Mouse (Mus musculus) intestine, embryonic 15.5 days (tissue): ENCODE measurements around the gene Inhbb. TPM values are rescaled to one million over a fixed set of nuclear protein-coding genes. Genes with fewer than 3 reads are reported as not detected.

Experiments
- ATAC-seq: fragments of 200-750 bp; cut with Nextera tagmentation; 2 replicates; pipeline ENCODE4 v1.8.0; 2017; ENCODE audit warnings: moderate TSS enrichment, moderate library complexity
- H3K27ac ChIP-seq: fragments of 300-500 bp; sonication (generic); 2 replicates; pipeline ENCODE4 v1.5.1; 2015; ENCODE audit warnings: mild to moderate bottlenecking, inconsistent platforms
- H3K27me3 ChIP-seq: fragments of 300-500 bp; sonication (generic); replicated peaks from 2 replicates; pipeline ENCODE4 v1.6.1; 2015; ENCODE audit warnings: inconsistent platforms
- H3K36me3 ChIP-seq: fragments of 300-500 bp; sonication (generic); 2 replicates; pipeline ENCODE4 v1.6.1; 2015; ENCODE audit warnings: inconsistent platforms
- H3K4me1 ChIP-seq: fragments of 300-500 bp; sonication (generic); replicated peaks from 2 replicates; pipeline ENCODE4 v1.6.1; 2015; ENCODE audit warnings: inconsistent platforms
- H3K4me2 ChIP-seq: fragments of 300-500 bp; sonication (generic); replicated peaks from 2 replicates; pipeline ENCODE4 v1.6.1; 2015; ENCODE audit warnings: mild to moderate bottlenecking, inconsistent platforms
- H3K4me3 ChIP-seq: fragments of 300-500 bp; sonication (generic); replicated peaks from 2 replicates; pipeline ENCODE4 v1.5.1; 2015; ENCODE audit warnings: inconsistent platforms
- H3K9ac ChIP-seq: fragments of 300-500 bp; sonication (generic); 2 replicates; pipeline ENCODE4 v1.6.1; 2015; ENCODE audit warnings: inconsistent platforms
- H3K9me3 ChIP-seq: fragments of 300-500 bp; sonication (generic); 2 replicates; pipeline ENCODE4 v1.6.1; 2016; ENCODE audit warnings: inconsistent platforms
- WGBS: fragments of 180-500 bp; shearing (Covaris S2); methylation state at CpG from one replicate; pipeline ENCODE4 v1.1.7; 2015; 5-methylcytosine and 5-hydroxymethylcytosine counted together
- polyA plus RNA-seq: library from polyadenylated mRNA; unstranded; fragments of >200 nt; fragmentation: Nextera tagmentation; extraction: Ambion mirVana; gene quantifications from 2 replicates; pipeline ENCODE4 v1.2.1, GENCODE M21; 2015

Inhbb gene
- polyA plus RNA-seq, 1 experiment from 2014 or later = 0.11 TPM

DNA sequence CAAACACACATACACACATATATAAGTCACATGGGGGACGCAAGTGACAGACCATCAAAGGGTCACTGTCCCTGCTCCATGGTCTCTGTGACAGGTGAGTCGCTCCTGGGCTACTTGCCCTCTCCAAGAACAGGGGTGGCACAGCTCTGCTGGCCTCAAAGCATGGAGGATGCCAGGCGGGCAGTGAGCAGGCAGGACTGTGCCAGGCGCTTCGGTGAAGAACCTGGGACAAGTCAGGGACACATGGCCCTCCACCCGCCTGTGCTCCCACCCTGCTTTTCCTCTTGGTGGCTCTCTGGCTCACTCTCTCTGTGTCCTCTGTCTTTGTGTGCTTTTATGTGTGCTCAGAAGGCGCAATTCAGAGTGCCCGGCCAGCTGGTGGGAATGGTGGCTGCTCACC lies 5.4 kb downstream of the Inhbb start:
- no peaks in the 10 kb centered on the region for H3K36me3 ChIP-seq
- ATAC-seq = no peak
- no peak overlapping the region for H3K4me2 ChIP-seq
- 84% methylated on average over 8 of the region's 8 CpGs for WGBS
- no peaks in the 10 kb centered on the region for H3K9me3 ChIP-seq
- no peak overlapping the region for H3K27ac ChIP-seq
- H3K4me1 ChIP-seq = peaks cover 9% of the 10 kb centered on the region; the same call in 1 of the 2 replicates
- H3K4me3 ChIP-seq = no peak overlapping the region
- H3K9ac ChIP-seq = no peak overlapping the region
- peaks cover 50% of the 10 kb centered on the region for H3K27me3 ChIP-seq

DNA sequence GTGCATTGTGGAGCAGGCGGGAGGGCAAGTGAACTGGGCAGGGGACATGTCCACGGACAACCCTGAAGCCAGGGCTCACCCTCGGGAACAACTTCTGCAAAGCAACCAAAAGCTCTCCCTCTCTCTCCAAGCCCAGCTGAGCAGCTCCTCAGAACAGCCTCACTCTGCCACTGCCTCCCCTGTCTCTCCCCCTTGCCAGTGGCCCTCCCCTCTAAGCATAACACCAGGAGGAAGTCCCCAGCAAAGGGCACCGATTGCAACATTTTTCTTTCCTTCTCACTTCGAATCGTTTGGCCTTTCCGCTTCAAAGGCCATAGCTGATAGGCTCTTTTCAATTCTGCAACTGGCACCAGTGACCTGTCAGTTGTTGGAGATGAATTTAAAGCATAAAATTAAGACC lies 5.9 kb downstream of the Inhbb start:
- Histone ChIP-seq H3K4me3 (no peak overlapping the region), H3K27ac (no peak overlapping the region), H3K4me1 (0 out of 2 replicates have a peak, but pooled peaks cover 6% of the 10 kb centered on the region), H3K27me3 (peaks cover 46% of the 10 kb centered on the region), H3K36me3 (no peaks in the 10 kb centered on the region), H3K9me3 (no peaks in the 10 kb centered on the region), H3K9ac (no peak overlapping the region), H3K4me2 (no peak overlapping the region)
- WGBS = 72% methylated on average over 7 of the region's 7 CpGs
- no peak for ATAC-seq

DNA sequence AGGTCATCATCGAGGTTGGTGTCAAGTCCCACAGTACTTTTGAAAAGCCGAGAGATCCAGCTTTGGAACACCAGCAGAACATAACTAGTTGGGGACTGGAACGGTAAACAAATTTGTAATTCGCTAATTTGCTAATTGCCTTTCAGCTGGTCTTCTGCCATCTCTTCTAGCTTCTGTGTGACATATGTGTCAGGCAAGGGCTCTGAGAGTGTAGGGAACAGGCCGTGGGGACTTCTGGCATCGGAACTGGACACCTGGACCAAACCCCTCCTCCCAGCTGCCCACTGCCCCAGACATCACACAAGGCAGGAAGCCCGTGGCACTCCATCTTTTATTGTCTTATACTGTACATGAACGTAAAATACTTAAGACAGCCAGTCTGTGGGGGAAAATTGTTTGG lies 6.9 kb downstream of the Inhbb start:
- Histone ChIP-seq H3K27ac (no peak overlapping the region), H3K4me1 (no peaks in the 10 kb centered on the region), H3K4me3 (no peak overlapping the region), H3K9ac (no peak overlapping the region), H3K4me2 (no peak overlapping the region), H3K9me3 (no peaks in the 10 kb centered on the region), H3K36me3 (no peaks in the 10 kb centered on the region), H3K27me3 (peaks cover 36% of the 10 kb centered on the region)
- WGBS = 75% methylated on average over 8 of the region's 8 CpGs
- ATAC-seq = no peak

DNA sequence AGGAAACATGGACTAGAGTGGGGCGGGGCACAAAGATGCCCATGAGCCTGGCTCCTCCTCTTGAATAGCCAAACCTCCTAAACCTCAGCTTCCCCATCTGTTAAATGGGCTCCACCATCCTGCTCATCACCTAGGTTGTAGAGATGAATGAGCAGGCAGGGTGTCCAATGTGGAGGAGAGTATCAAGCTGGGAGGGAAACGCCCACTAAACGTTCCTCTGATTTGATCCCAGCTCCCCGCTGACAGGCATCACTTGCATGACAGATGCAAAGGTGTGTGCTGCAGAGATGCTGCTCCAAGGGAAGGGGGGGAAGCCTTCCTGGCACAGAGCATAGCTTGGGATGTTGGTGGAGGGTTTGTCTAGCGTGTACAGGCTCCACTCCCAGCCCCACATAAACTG lies 11.4 kb downstream of the Inhbb start:
- no peak overlapping the region for H3K27ac ChIP-seq
- H3K9ac ChIP-seq = no peak overlapping the region
- H3K4me3 ChIP-seq = no peak overlapping the region
- H3K36me3 ChIP-seq = no peaks in the 10 kb centered on the region
- WGBS = 83% methylated on average over 5 of the region's 5 CpGs
- 0 out of 2 replicates have a peak, but pooled peaks cover 2% of the 10 kb centered on the region for H3K27me3 ChIP-seq
- no peaks in the 10 kb centered on the region for H3K4me1 ChIP-seq
- no peaks in the 10 kb centered on the region for H3K9me3 ChIP-seq
- no peak for ATAC-seq
- H3K4me2 ChIP-seq = no peak overlapping the region

DNA sequence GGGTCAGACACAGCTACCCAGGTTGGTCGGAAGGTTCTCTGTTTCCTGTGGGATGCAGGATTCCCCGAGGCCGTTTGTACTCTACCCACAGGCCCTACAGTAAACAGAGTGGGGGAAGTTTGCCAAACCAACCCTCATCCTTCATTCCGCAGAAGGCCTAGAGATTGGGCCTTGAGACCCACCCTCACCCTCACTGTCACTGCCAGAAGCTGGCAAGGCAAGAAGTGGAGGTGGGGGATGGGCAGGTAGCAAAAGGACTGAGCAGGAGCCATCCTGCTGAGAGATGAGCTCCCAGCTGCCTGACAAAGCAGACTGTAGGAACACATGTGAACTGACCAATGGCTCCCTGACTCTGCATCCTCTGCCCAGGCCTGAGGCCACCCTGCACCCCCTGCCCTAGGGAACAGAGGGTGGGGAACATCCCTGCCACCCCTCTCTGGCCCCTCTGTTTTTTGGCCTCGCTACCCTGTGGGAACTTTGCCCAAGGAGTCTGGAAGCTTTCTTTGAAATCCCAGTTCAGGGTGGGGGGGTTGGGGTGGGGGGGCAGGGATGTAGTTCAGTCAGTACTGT lies 12.4 kb downstream of the Inhbb start:
- H3K4me1 ChIP-seq = no peaks in the 10 kb centered on the region
- ATAC-seq = no peak
- no peak overlapping the region for H3K9ac ChIP-seq
- WGBS = 47% methylated on average over 5 of the region's 5 CpGs
- H3K36me3 ChIP-seq = no peaks in the 10 kb centered on the region
- H3K4me3 ChIP-seq = no peak overlapping the region
- no peak overlapping the region for H3K27ac ChIP-seq
- H3K27me3 ChIP-seq = no peaks in the 10 kb centered on the region
- H3K9me3 ChIP-seq = no peaks in the 10 kb centered on the region
- H3K4me2 ChIP-seq = no peak overlapping the region

DNA sequence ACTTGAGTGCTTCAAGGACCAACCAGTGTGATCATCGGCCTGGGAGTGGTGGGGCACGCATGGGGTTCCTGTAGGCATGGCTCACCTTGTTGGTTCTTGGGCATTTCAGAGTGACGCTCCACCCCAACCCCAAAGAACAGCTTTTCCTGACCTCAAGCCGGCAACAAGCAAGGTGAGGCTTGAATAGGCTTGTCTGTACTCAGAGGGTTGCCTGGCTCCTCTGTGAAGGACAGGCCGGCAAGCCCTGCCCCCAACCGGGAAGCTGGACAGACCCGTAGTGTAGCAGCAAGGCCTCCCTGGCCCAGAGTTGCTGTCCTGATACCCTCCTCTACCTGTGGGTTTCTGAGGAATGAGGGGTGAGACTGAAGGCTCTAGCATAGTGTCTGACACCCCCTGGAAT lies 12.9 kb downstream of the Inhbb start:
- Histone ChIP-seq H3K9ac (no peak overlapping the region), H3K9me3 (no peaks in the 10 kb centered on the region), H3K27me3 (no peaks in the 10 kb centered on the region), H3K4me1 (no peaks in the 10 kb centered on the region), H3K36me3 (no peaks in the 10 kb centered on the region), H3K4me3 (no peak overlapping the region), H3K4me2 (no peak overlapping the region), H3K27ac (no peak overlapping the region)
- 74% methylated on average over 7 of the region's 7 CpGs for WGBS
- ATAC-seq = no peak

DNA sequence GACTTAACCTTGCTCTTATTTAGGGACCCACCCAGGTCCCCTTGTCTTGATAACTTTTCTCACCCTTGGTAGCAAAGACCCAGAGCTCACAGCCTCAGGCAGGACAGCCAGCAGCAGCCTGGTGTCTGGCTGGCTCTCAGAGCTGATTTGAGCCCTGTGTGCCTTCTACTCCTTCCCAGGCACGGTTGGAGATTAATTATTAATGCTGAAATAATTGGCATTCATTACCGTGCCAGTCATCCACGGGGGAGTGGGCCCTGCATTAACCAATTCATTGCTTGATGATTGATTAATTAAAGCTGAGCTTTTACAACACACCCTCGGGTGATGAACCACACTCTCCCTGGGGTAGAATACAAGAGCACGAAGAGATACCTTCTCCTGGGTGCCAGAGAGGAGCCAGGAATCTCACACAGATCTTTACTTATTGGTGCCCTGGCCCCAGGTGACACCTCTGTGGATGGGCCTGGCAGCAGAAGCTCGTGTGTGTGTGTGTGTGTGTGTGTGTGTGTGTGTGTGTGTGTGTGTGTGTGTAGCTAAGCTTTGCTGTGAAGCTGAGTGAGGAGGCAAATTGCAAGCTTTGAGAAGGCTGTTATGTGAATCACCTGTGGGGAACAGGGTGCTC lies 14.2 kb downstream of the Inhbb start:
- Histone ChIP-seq H3K4me2 (no peak overlapping the region), H3K4me3 (no peak overlapping the region), H3K4me1 (no peaks in the 10 kb centered on the region), H3K9me3 (no peaks in the 10 kb centered on the region), H3K27me3 (no peaks in the 10 kb centered on the region), H3K27ac (no peak overlapping the region), H3K9ac (no peak overlapping the region), H3K36me3 (no peaks in the 10 kb centered on the region)
- ATAC-seq = no peak
- 30% methylated on average over 6 of the region's 6 CpGs for WGBS

DNA sequence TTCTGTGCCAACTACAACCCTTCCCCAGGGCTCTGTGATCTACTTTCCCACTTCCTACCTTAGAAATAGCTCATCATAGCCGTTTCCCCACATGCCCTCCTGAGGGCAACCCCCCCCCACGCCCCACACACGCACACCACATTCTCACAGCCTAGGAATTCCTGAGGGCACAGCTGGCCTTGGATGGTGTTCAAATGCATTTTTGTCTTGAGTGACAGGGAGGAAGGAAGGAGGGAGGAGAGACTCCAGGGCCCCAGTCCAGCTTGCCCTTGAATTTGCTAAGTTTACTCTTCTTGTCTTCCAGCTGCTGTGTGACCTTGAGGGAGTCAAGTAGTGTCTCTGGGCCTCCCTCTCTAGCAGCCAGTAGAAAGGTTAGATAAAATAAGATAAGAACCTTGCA lies 17.2 kb downstream of the Inhbb start:
- H3K27ac ChIP-seq = no peak overlapping the region
- H3K9me3 ChIP-seq = no peaks in the 10 kb centered on the region
- WGBS = 45% methylated on average over 3 of the region's 3 CpGs
- no peaks in the 10 kb centered on the region for H3K4me1 ChIP-seq
- H3K36me3 ChIP-seq = no peaks in the 10 kb centered on the region
- H3K9ac ChIP-seq = no peak overlapping the region
- H3K4me3 ChIP-seq = no peak overlapping the region
- H3K27me3 ChIP-seq = no peaks in the 10 kb centered on the region
- no peak for ATAC-seq
- no peak overlapping the region for H3K4me2 ChIP-seq

DNA sequence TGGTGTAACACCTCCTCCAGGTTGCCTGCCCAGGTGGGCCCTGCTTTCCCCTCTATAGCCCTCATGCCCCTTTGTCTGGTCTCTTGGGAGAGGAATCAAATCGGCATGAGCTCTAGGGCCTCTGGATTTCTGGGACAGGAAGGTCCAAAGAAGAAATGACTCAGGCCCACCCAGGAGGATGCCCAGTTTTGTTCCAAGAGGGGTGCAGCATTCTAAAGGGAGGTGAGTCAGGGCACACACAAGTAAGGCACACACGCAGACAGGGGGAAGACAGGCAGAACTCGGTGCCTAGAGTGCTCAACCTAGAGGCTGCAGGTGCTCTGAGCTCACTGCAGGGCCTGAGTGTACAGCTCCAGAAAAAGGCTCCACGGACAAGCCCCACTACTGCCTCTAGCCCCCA lies 17.7 kb downstream of the Inhbb start:
- H3K9ac ChIP-seq = no peak overlapping the region
- ATAC-seq = no peak
- no peaks in the 10 kb centered on the region for H3K9me3 ChIP-seq
- no peak overlapping the region for H3K4me2 ChIP-seq
- no peak overlapping the region for H3K4me3 ChIP-seq
- no peak overlapping the region for H3K27ac ChIP-seq
- H3K27me3 ChIP-seq = no peaks in the 10 kb centered on the region
- WGBS = 78% methylated on average over 4 of the region's 4 CpGs
- H3K4me1 ChIP-seq = no peaks in the 10 kb centered on the region
- no peaks in the 10 kb centered on the region for H3K36me3 ChIP-seq

DNA sequence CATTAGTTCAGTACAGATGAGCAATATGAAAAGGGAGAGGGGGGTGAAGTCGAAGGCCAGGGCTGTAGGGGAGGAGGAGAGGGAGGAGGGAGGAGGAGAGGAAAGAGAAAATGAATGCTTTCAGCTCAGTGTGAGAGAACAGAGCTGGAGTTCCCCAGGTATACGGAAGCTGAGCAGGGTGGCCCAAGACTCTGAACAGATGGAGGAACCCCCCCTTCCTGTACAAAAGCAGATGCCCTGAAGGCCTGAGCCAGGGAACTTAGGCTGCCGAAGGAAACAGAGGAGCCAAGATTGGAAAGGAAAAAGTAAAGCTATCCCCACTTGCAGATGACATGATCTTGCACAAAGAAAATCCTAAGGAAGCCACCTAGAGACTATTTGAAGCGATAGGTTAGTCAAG lies 20.8 kb downstream of the Inhbb start:
- ATAC-seq = no peak
- no peaks in the 10 kb centered on the region for H3K36me3 ChIP-seq
- WGBS = 59% methylated on average over 4 of the region's 4 CpGs
- H3K4me1 ChIP-seq = no peaks in the 10 kb centered on the region
- H3K9me3 ChIP-seq = no peaks in the 10 kb centered on the region
- H3K27me3 ChIP-seq = no peaks in the 10 kb centered on the region
- no peak overlapping the region for H3K4me3 ChIP-seq
- no peak overlapping the region for H3K27ac ChIP-seq
- H3K4me2 ChIP-seq = no peak overlapping the region
- no peak overlapping the region for H3K9ac ChIP-seq

DNA sequence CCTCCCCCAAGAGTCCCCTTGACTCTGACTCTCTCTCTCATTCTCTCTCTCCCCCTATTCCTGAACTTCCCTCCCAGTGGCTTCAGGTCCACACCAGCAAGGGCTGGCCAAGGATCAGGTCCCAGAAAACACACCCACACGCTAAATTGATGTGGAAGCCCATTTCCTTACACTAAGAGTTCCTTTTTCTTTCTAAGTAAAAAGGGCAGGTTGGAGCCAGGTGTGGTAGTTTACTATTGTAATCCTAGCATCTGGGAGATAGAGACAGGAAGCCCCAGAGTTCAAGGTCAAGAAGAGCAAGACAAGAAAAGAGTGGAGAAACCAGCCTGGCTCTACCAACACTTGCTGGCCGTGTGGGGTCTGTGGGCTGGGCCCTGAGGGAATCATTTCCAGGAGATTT lies 23.4 kb downstream of the Inhbb start:
- no peak overlapping the region for H3K27ac ChIP-seq
- H3K4me1 ChIP-seq = no peaks in the 10 kb centered on the region
- H3K4me2 ChIP-seq = no peak overlapping the region
- H3K27me3 ChIP-seq = no peaks in the 10 kb centered on the region
- H3K9ac ChIP-seq = no peak overlapping the region
- no peaks in the 10 kb centered on the region for H3K36me3 ChIP-seq
- no peak overlapping the region for H3K4me3 ChIP-seq
- H3K9me3 ChIP-seq = no peaks in the 10 kb centered on the region
- 74% methylated on average over 2 of the region's 2 CpGs for WGBS
- ATAC-seq = no peak

DNA sequence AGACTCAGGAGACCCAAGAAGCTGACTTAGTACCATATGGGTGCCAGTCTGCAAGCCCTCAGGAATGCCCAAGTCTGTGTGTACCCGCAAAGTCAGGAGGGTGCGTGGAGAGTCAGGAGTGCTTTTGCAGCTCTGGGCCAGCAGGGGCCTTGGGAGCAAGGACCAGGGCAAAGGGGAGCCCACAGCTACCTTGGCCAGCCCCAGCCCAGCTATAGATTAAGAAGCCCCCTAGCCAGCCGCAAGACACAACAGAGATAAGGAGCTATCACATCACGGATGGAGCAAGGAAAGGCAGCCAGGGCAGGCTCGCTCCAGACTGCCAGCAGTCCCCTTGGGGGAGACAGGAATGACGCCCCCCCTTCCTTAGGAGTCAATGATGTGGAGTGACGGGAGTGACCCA lies 24.2 kb downstream of the Inhbb start:
- 84% methylated on average over 7 of the region's 7 CpGs for WGBS
- Histone ChIP-seq H3K36me3 (no peaks in the 10 kb centered on the region), H3K4me3 (no peak overlapping the region), H3K4me1 (no peaks in the 10 kb centered on the region), H3K9me3 (no peaks in the 10 kb centered on the region), H3K27me3 (no peaks in the 10 kb centered on the region), H3K9ac (no peak overlapping the region), H3K27ac (no peak overlapping the region), H3K4me2 (no peak overlapping the region)
- ATAC-seq = no peak

DNA sequence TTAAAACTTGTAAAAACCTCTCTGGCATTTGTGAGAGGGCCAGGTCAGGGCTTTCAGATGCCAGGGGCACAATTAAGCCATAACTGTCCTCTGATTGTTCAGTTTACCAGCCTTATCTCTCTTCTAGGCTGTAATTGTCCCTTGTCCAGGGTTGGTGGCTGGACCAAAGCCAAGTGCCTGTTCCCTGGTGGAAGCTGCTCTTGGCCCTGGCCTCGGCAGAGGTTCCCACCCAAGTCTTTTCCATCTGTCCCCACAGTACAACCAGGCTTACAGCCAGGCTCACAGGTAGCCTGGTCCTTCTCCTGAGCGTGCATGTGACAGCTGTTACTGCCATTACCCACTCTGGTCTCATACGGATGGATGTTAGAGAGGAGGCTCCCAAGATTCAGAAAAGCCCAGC lies 30.7 kb downstream of the Inhbb start:
- ATAC-seq = peak; percentile 46; the same call in 1 of the 2 replicates
- no peak overlapping the region for H3K9ac ChIP-seq
- 42% methylated on average over 3 of the region's 3 CpGs for WGBS
- 0 out of 2 replicates have a peak, but pooled peaks cover 4% of the 10 kb centered on the region for H3K4me1 ChIP-seq
- no peaks in the 10 kb centered on the region for H3K27me3 ChIP-seq
- no peaks in the 10 kb centered on the region for H3K9me3 ChIP-seq
- H3K27ac ChIP-seq = no peak overlapping the region
- H3K4me2 ChIP-seq = no peak overlapping the region
- no peak overlapping the region for H3K4me3 ChIP-seq
- H3K36me3 ChIP-seq = no peaks in the 10 kb centered on the region
